Mouse (Mus musculus) brain, embryonic 14.5 days (tissue): ENCODE data around the gene Btbd9. TPM values are rescaled to one million over a fixed set of nuclear protein-coding genes. Genes with fewer than 3 reads are reported as not detected.

ENCODE experiments used
- DNase-seq: peaks from one replicate; pipeline ENCODE4 v3.0.0-alpha.2; 2011; ENCODE audit warnings: low read depth
- CTCF ChIP-seq: fragments of 200-500 bp; IDR thresholded peaks from 2 replicates; pipeline ENCODE4 v1.5.1; 2012; ENCODE audit warnings: inconsistent platforms, mild to moderate bottlenecking, moderate library complexity, borderline replicate concordance; ENCODE audit not compliant: insufficient read depth, insufficient read length; ENCODE audit errors: extremely low read depth
- POLR2A ChIP-seq: fragments of 200-500 bp; IDR thresholded peaks from 2 replicates; pipeline ENCODE4 v1.6.1; 2012; ENCODE audit warnings: mild to moderate bottlenecking, inconsistent platforms, borderline replicate concordance; ENCODE audit not compliant: poor library complexity, insufficient read depth, insufficient read length, severe bottlenecking; ENCODE audit errors: extremely low read depth
- polyA plus RNA-seq: library from polyadenylated mRNA; depleted of rRNA; stranded (reverse); fragments of >200 nt; gene quantifications from 2 replicates; pipeline ENCODE4 v1.2.3, GENCODE M21; 2012

Btbd9 gene
- polyA plus RNA-seq, 1 experiment = 72.5 TPM

DNA sequence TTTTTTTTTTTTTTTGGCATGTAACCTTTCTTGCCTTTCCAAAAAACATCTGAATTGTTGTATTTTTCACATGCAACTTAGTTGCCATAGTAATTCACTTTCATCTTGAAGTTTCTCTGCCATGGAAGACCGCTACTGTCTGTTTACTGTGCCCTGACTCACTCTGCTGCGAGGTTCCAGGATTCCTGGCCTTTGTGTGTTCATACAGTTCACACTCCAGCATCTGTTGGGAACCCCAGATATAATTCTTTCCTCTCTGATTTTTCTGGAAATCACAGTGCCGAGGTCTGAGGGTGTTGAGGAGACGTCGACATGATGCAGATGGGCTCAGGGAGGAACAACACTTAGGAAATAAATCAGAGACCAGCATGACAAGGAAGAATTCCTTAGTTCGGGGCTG, 283.6 kb downstream of the Btbd9 start:
- TF ChIP-seq CTCF = no peak
- no peak for TF ChIP-seq POLR2A
- DNase-seq = no peak

DNA sequence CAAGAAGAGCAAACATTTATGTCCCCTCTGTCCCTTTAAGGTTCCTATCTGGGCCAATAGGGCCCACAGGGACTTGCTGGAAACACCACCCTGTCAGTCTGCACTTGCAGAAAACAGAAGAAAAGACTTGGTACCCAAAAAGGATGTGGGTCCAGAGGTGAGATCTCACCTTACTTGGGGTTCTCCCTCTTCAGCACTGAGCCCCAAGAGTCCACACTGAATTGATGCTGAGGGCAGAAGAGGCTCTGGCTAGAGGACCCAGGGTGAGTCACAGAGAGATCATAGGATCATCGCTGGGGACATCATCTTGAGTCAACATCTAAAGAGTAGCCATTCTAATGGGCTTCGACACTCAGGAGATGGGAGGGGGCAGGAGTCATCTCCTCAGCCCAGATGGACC, 290.6 kb downstream of the Btbd9 start:
- no peak for TF ChIP-seq CTCF
- no peak for TF ChIP-seq POLR2A
- DNase-seq = no peak

DNA sequence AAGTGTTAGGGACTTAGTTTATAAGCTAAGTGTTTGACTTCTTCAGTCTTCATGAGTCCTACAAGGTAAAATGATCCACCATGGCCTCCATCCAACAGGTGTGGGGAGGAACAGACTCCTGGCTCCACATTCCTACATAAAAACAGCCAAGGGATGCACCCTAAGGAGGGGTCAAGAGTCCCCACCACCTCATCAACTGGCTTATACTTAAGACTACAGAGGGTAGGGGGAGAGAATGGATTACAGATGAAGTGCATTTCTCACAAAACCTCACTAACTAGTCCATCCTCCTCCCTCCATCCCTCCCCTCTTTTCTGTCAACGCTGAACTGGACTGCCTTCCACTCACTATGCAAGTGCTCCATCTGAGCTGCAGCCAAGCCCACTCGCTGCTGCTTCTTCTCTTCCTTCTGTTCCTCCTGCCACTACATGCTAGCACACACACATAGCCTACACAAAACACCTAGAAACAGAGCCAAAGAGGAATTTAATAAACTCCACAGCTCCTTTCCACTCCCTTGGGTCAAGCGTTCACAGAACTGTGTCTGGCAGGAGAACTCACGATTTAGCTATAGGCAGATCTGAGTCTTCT, 292.7 kb downstream of the Btbd9 start:
- no peak for TF ChIP-seq CTCF
- TF ChIP-seq POLR2A = no peak
- no peak for DNase-seq

GRCm38 (mm10) chr17:30283001-30283400, 293.3 kb downstream of the Btbd9 start:
- DNase-seq = no peak
- TF ChIP-seq CTCF (no peak), POLR2A (no peak)

DNA sequence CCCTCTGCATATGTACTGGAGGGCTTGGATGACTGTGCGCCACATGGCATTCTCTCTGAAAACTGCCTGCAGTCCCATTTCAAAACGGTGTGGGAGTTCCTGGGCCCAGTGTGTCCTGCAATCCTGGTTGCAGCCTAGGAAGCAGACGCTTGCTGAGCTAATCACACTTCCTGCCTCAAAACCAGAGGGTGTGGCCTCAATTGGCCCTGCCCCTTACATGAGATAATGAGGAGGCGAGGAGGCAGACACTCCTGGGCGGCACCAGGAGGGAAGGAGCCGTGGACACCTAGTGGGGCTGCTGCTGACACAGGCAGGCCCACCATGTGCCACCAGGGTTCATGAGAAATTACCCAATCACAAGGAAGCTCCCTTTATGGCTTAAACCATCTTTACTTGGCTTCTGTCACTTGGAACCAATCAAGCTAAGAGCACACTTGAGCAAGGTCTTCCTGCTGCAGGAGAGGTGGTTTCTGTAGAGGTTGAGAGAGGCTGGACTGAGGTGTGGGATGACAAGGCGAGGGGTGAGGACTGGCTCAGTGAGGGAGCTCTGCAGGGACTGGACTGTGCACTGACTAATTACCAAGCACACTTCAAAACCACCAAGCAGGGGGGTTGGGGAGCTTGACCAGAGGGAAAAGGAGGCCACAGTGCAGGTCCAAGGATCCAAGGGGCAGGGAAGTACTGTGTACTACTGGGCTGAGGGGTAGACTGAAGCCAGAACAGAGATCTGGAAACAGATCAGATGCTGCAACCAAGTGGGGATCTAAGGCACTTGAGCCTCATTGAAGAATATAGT, 295.8 kb downstream of the Btbd9 start:
- TF ChIP-seq CTCF = no peak
- no peak for TF ChIP-seq POLR2A
- no peak for DNase-seq

DNA sequence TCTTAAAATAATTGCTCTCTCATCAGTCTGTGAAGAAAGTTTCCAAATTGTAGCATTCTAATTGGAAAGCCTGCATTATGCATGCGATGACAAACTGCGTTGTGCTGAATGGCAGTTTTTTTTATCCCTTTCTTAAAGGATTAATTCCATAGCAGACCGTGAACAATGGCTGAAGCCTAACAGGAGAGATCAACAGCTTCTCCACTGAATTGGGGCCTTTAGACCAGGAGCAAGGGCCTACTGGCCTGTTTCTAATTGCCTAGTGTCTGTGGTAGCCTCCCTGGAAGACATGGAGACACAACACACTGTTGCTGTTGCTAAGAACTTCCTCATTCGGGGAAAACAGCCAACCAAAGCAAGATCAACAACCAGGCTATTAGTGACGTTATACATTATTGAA, 296.6 kb downstream of the Btbd9 start:
- DNase-seq = peak; percentile 89
- TF ChIP-seq POLR2A = no peak
- no peak for TF ChIP-seq CTCF

- TF ChIP-seq CTCF = no peak
- no peak for TF ChIP-seq POLR2A
- peak; percentile 61 for DNase-seq
Measured at GRCm38 (mm10) chr17:30278596-30279378, 297.5 kb downstream of the Btbd9 start.

GRCm38 (mm10) chr17:30276477-30276876, 299.8 kb downstream of the Btbd9 start:
- DNase-seq = no peak
- TF ChIP-seq CTCF = no peak
- TF ChIP-seq POLR2A = no peak

DNA sequence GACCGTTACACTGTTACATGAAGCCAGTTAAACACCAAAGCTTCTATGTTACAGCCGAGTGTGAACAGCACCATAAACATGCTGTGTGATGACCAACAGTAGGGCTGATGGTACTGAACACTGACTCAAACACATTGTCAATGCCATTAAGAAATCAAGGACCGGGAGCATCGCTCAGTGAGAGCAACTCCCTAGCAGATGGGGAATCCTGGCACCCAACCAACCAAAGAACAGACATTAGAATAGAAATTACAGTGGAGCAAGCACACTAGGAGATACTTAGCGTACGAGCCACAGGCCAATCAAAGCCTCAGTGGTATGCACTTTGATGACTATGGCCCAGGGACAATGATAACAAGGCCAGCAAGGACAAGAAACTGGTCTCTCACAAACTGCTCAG, 303.5 kb downstream of the Btbd9 start:
- TF ChIP-seq CTCF (no peak), POLR2A (no peak)
- DNase-seq = peak; percentile 76

- no peak for TF ChIP-seq CTCF
- TF ChIP-seq POLR2A = no peak
- no peak for DNase-seq
Measured at GRCm38 (mm10) chr17:30269136-30270063, 306.9 kb downstream of the Btbd9 start.

DNA sequence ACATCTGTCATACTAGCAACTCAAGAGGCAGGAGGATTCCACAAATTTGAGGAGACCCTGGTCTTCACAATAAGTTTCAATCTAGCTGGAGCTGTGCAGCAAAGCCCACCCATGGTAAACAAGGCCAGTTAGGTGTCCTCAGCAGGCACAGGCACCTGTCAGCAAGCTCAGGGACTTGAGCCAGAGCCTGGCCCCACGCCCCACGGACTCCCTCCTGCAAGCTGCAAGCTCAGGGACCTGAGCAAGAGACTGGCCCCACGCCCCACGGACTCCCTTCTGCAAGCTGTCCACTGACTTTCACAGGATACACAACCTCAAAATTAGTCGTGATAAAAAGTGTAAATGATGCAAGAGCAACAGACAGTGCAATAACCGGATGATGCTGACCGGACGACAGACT, 307.8 kb downstream of the Btbd9 start:
- DNase-seq = no peak
- TF ChIP-seq POLR2A (no peak), CTCF (no peak)

DNA sequence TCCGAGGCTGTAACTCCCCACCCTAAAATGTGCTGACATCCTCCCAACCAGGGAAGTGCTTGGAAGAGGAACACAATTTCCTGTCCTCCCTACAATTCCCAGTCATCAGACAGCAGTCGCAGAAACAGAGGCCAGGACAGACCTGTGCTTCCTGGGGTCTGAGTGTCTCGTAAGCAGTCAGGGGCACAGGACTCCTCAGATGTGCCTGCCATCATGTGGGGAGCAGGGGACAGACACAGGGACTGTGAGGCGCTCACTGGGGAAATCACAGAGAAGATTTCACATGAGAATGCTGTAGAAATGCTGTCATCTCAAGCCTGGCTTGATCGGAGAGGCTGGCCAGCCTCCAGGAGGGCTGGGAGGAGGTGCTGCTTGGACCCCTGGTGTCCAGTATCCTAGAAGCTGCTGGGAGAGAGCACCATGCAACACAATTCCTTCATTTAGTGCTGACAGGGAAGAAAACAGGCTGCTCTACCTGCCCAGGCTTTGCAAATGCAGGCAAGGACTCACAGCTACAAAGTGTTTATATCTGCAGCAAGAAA, 308.8 kb downstream of the Btbd9 start:
- TF ChIP-seq CTCF (no peak), POLR2A (no peak)
- no peak for DNase-seq

DNA sequence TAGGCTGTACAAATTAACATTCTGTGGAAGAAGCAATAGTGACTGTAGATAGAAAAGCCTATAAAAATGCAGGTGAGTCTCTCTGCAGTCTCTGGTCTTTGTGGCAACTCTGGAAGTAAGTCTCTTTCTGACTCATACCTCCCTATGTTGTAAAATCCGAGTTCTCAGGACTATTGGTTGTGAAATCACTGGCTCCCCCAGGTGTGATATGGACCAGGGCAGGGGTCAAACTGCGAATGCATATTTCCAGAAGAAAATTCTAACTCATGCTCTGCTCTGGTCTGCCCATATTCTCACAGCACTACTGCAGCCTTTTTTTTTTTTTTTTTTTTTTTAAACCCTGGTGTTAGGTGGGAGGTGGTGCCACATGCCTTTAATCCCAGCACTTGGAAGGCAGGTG, 312.8 kb downstream of the Btbd9 start:
- no peak for TF ChIP-seq POLR2A
- TF ChIP-seq CTCF = no peak
- no peak for DNase-seq

DNA sequence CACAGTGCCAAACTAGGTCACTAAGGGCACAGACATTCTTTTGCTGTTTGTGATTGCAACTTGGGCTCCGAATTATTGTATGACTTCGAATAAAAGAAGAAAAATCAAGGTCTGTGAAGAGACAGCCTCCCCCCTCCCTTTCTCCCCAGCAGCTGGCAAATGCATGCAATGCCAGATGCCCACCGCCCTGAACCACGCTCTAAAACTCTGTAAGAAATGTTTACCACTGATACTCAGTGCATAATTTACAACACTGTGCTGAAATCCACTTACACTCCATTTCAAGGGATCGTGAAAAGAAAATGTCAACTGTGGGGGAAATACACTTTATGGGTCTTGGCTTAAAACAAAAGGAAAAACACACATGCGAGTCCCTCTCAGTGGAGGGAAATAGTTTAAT, 313.3 kb downstream of the Btbd9 start:
- peak; percentile 51 for DNase-seq
- TF ChIP-seq POLR2A = no peak
- no peak for TF ChIP-seq CTCF
